Mouse (Mus musculus): Measurements from ENCODE around the gene Chst3.

DNA sequence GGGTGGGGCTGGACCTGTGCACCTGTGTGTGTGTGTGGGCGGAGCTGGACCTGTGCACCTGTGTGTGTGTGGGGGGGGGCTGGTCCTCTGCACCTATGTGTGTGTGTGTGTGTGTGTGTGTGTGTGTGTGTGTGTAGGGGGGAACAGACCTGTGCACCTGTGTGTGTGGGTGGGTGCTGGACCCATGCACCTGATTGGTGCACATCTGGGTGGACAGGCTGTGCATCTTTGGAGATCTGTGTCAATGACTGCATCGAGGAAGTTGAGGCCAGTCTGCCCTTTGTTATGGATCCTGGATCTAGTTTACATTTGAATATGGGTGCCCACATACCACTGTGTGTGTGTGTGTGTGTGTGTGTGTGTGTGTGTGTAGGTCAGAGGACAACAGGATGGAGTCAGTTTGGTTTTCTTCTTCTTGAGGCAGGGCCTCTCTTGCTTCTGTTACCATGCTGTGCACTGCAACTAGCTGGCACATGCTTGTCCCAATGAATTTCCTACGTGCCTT, 77.4 kb downstream of the Chst3 start:
- no peak for TF ChIP-seq POLR2A (IDR thresholded peaks at IDR 0.05; ENCODE audit: low read depth, low read length)
- TF ChIP-seq CTCF (IDR thresholded peaks at IDR 0.05; ENCODE audit: extremely low read depth, insufficient read depth, insufficient read length, insufficient replicate concordance): no peak
